Mouse (Mus musculus): Measurements from ENCODE around the gene Odf2l.

GRCm38 (mm10) chr3:145151933-145152332 lies 33.5 kb downstream of the Odf2l start:
- no peak for TF ChIP-seq POLR2A (IDR thresholded peaks at IDR 0.05; ENCODE audit: insufficient read length, low read depth)
- no peak for TF ChIP-seq CEBPB (IDR thresholded peaks at IDR 0.05; ENCODE audit: insufficient read depth, poor library complexity, severe bottlenecking)
- no peak for TF ChIP-seq MYOG (IDR thresholded peaks at IDR 0.05; ENCODE audit: control insufficient read depth in 1 of 3, insufficient read depth in 1 of 3, insufficient read length in 2 of 3, low read depth in 2 of 3)
- TF ChIP-seq E2F4 (IDR thresholded peaks at IDR 0.05; ENCODE audit: insufficient read depth), result no peak
- TF ChIP-seq POLR2AphosphoS2 (IDR thresholded peaks at IDR 0.05; ENCODE audit: insufficient read length, low read depth), result no peak
- no peak for TF ChIP-seq TCF12 (IDR thresholded peaks at IDR 0.05; ENCODE audit: insufficient read depth, poor library complexity, severe bottlenecking)
- no peak for TF ChIP-seq MYOD1 (IDR thresholded peaks at IDR 0.05; ENCODE audit: control insufficient read depth in 1 of 3, insufficient read length in 2 of 3, low read depth in 2 of 3)
- TF ChIP-seq USF1 (IDR thresholded peaks at IDR 0.05; ENCODE audit: low read depth), result no peak
- TF ChIP-seq MAX (IDR thresholded peaks at IDR 0.05; ENCODE audit: low read depth), result no peak

All from myocyte (in vitro differentiated cells).